Mouse (Mus musculus): ENCODE results near the gene Asic1. TPM values are rescaled to one million over a fixed set of nuclear protein-coding genes. Genes with fewer than 3 reads are reported as not detected.

Asic1 gene
- under 1 TPM; 0.69 to 0.72 TPM for total RNA-seq (2021)

DNA sequence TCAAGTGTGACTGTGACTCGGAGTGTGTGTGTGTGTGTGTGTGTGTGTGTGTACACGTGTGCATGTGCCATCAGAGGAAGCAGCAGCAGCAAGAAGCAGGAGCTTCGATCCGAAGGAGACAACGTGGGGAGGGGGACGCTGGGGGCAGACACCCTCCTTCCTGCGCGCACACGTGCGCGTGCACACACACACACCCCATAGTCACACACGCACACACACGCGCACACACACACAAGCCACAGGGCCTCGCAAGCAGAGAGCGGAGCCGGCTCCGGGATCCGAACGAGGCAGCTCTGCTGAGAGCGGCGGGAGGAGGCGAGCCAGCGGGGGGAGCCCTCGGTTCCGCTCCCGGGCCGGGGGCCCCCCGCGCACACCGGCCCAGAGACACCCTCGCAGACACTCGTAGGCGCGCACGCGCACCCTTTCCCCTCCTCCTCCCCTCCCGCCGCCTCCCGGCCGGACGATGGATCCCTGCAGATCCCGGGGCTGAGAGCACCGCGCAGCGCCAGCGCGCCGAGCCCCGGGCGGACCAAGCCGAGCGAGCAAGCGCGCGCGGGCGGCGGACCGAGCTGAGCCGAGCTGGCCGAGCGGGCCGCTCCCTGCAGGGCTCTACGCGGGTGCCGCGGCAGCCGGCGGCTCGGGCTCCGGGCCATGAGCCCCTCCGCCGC is at the start of gene Asic1:
Gene Asic1 (plus strand): TSS at position 215 of the 668 bp plus-strand sequence.
- intact Hi-C loops (cut with DNase I), result no loop called here
- peak; percentile 69 for DNase-seq

DNA sequence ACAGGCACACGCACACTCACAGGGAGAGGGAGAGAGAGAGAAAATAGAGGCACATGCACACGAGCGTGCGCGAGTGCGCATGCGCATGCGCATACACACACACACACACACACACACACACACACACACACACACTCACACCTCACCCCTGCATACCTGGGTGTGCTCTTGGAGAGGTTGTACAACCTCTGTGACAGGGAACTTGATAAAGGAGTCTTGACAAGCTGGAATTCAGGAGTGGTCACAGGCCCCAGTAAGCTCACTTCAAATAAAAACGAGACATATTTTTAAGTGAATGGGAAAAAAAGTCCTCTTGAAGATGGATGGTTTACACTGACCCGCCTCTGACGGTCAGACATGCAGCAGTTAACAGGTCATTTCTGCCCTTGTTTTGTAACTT is 48.1 kb upstream of the Asic1 start:
- no peak for DNase-seq
- intact Hi-C loops (cut with DNase I), result no loop called here

DNA sequence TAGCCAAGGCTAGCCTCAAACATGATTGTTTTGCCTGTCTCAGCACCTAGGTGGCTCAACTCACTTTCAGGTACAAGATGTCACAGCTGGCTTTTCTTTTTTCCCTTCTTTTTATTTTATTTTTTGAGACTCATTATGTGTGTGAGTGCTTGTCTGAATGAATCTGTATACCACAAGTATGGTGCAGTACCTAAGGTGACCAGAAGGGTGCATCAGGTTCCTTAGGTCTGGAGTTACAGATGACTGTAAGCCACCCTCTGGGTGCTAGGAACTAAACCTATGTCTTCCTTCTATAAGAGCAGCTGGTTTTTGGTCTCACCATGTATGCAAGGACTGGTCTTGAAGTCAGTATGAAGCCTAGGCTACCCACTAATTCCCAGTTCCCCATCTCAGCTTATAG is 38.5 kb upstream of the Asic1 start:
- intact Hi-C loops (cut with DNase I), result no loop called here
- DNase-seq, result no peak

DNA sequence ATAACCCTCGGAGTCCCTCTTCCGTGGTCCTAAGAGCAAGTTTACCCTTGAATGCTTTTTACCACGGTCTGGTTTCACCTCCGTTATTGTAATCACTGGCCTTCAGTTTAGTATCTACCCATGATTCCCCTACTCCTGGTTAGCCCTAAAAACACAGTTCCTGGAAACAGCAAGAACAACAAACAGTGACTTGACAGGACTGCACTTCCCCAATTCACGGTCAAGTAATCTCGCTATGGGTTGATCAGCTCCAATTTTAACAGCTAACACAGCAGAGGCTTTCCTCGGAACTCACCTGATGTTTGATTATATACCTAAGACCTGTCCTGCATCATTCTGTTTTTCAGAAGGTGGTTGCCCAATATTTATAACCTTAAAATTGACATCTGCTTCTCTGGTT is 35.5 kb upstream of the Asic1 start:
- no peak for DNase-seq
- intact Hi-C loops (cut with DNase I), result no loop called here

DNA sequence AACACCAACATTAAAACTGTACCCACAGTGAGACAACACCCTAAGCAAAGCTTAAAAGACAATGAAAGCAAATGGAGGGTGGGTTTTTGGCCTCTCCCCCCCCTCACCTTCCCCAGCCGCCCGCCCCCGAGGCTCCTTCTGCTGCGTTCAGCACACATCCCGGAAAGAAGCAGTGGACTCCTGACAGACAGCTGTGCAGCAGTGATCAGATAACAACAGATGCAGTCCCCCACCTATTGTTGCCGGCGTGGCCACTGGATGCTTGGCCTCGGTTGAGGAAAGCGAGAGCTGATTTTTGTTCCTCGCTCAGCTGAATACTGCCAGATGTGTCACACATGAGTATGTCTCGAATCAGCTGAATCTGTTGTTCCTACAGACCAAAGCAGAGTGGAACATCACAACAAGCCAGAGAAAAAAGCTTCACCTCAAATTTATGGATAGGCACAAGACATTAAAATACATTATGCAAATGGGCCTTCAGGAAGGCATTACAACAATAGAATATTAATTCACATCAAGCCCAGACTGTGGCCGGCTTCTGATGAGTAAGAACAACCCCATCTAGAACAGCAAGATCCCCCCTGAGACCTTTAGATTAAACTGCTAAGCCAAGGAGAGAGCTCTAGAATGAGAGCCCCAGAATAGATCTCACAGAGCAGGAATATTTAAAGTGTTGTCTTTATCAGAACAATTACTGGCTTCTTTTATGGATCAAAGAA is 32.6 kb upstream of the Asic1 start:
- DNase-seq, result no peak
- intact Hi-C loops (cut with DNase I), result no loop called here

DNA sequence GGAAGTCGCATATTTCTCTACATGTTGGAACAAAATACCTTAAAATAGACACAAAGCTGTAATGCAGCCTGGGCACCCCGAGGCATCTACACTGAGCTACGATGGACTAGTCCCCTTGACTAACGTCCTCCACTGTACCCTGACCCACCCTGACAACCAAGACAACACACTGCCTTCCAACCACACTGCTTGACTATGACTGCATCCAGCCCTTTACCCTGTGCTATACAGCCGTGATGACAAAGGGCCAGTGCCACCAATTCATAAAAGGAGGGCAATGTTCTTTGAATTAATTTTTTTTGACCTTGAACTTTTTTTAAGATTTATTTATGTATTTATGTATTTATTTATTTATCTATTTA is 32.1 kb upstream of the Asic1 start:
- no peak for DNase-seq
- intact Hi-C loops (cut with DNase I), result no loop called here

DNA sequence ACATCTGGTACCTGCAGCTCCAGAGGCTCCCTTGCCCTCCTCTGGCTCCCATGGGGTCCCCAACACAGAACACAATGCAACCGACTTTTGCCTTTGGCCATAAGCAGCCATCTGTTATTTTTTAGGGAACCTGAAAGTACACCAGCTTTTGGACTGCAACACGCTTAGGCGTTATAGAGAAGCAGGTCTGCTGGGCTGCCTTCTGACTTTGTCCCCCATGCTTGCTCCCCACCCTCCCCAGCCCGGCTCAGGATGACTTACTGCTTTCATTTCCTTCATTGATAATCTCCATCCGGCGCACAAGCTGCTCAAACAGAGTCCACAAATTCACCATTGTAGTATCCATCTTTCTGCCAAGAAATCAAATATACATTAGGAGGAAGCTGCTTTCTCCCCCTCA is 27.5 kb upstream of the Asic1 start:
- intact Hi-C loops (cut with DNase I), result no loop called here
- DNase-seq, result no peak

DNA sequence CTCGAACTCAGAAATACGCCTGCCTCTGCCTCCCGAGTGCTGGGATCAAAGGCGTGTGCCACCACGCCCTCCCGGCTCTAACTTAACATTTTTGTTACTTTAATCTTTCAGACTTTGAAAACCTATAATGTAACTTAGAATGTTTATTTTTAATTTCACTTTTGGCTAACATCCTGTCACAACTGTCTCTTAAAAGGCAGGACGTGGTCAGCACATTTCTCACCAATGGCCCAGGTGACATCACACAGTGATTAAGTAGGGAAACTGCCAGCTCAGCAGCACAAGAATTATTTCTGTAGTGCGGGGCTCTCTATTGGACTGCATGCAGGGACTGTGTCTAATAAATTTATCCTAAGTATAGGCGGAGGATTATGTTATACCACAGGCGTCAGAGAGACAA is 26.3 kb upstream of the Asic1 start:
- no peak for DNase-seq
- intact Hi-C loops (cut with DNase I), result no loop called here

DNA sequence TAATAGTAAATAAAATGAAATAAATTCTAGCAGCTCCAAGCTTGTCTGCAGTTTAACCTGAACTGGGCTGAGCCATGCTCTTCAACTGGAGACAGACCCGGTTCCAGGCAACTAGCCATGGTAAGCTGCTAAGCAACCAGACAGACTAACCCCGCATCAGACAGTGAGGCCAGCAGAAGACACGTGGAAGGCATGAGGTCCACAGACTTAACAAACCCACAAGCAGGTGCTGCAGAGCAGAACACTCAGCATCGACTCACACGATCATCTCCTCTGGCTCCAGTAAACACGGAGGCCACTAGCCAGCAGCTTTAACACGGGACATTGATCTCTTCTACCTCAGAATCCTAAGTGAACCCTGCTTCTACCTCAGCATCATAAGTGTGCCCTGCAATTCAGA is 25.4 kb upstream of the Asic1 start:
- intact Hi-C loops (cut with DNase I), result no loop called here
- DNase-seq, result peak; percentile 61 to 67

DNA sequence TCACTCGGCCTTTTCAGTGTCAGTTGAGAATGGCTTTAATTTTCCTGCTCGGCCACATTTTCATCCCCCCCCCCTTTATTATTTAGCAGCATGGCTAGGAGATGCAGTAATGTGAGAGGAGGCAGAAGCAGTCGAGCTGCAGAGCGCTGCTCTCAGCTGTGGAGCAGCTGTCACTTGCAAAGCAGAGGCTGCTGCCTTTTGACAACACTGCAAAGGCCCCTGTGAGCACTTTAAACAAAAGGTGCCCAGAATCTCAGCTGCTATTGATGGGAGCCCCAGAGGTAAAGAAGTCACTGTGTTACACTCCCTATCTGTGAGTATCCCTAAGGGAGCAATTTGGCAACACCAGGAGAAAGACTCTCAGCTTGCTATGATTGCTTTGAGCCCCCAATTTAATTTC is 21.8 kb upstream of the Asic1 start:
- DNase-seq, result peak in 1 of 2 experiments; percentile 20
- intact Hi-C loops (cut with DNase I), result no loop called here

DNA sequence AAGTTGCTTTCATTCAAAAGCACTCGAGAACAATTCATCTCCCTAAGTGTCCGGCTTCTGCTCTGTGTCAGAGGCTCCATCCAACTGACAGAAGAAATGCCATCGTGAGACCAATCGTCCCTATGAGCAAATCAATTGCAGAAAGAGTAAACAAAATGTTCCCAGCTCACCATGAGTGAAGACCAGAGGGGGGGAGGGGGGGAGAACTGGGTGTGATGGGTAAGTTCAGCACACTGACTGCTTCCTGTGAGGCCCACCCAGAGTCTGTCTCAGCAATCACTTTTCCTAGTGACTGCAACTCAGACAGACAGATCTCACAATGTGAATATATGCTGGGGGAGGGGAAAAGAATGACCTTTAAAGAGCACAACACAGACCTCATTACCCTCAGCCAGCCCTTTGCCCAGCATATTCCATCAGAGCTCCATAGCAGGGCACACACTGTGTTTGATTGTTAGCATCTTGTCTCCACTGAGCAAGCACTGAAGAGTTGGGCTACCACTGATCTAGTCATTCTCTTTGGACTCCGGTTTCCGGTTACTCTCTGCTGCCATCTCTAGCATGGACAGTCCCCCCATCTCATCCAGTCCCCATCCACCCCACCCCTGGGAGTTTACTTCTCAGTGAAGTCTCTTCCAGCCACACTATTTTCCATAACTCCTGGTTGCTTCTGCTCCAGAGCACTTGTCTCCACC is 21.0 kb upstream of the Asic1 start:
- no peak for DNase-seq
- intact Hi-C loops (cut with DNase I), result no loop called here

DNA sequence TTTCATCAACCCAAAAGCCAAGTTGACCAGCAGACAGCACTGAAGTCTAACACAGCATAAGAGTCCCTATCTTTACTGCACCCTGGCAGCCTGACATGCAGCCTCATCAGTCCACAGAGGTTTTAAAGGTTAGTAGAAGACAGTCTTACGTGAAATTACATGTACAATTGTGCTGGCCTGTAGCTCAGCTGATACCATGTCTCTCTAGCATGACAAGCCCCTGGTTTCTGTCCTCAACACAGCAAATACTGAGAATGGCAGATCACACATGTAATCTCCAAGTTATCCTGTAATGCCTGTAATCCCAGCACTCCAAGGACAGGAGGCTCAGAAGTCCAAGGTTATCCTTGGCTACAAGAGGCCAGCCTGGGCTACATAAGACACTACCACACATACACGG is 19.9 kb upstream of the Asic1 start:
- intact Hi-C loops (cut with DNase I), result no loop called here
- DNase-seq, result no peak

DNA sequence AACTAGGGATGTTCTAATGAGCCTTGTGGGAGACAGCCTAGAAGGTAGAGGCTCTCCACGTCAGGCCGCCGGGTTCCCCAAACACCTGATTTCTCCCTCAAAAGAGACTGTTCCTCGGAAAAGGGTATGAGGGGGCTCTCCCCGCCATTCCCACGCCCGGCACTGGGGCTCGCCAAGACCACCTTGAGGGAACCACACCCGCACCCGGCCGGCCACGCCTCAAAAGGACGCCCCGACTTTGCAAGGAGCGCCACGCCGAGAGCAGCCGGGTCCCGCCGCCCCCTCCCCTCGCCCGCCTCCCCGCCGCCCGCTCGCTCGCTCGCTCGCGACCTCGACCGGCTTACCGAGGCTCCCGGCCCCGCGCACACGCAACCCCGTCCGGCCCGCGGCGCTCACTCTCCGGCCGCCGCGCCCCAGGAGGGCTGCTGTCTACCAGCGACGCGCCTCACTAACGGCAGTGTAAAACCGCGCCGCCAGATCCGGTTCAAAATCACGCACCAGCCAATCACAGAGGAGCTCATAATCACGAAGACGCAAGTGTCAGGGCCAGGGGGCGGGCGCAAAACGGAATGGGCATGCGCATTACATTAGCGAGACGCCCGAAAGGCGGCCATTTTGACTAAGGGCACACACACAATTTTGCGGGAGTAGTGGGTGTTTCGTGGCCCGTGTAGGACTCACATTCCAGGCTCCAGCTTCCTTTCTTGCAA is 18.9 kb upstream of the Asic1 start, which contains the start of gene Racgap1:
Gene Racgap1 (minus strand): TSS at position 494 of the 710 bp plus-strand sequence.
- intact Hi-C loops (cut with DNase I), result no loop called here
- DNase-seq, result peak; percentile 98

DNA sequence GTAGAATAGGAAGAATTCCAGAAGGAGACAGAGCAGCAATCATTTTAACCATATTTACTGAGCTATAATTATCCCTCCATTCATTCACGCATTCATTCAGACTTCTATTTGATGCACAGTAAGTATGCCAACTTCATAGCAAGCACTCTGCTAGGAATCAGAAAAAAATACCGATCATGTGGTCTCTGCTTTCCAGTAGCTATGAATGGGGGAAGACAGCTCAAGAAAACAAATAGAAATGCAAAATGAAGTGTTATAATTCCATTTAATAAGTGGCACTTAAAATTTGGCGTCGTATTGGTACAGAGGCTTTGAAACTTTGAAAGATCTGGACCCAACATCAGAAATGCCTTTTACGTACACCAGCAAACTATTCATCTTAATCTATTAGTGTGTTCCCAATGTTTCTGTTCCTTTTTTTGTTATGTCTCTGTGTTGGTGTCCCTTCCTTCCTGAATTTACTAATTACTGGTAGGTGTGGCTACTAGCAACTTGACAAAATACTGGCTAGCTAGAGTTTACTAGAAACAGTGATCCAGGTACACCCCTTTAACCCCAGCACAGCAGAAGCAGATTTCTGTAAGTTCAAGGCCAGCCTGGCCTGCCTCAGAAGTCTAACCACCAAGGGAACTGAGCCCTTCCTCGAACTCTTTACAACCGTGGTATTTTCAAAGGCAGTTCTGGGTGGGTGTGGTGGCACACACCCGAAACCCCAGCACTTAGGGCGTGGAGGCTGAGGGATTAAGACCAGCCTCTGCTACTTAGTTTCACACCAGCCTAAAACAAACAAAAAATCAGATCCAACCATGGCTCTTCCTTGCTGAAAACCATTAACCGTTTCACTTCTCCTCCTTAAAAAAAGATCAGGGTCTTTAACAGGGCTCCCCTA is 17.9 kb upstream of the Asic1 start:
- DNase-seq, result no peak

DNA sequence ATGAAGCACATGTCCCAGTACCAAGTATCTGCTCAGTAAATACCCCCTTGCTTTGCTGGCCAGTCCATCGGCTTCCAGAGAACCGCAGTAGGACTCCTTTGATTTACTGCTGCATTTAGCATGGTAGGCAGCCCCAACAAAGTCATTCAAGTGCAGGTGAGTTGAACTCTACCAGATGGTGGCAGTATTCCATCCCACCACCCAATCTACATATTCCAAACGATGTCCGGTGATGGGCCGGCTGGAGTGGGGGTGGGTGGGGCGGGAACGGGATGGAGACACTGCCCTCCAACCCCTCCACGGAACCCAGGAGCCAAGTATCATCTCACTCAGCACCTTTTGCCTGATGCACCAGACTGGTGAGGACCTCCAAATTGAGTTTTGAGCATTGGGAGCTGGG is 16.9 kb upstream of the Asic1 start:
- intact Hi-C loops (cut with DNase I), result no loop called here
- DNase-seq, result no peak

More for the DNA sequence above, 17.9 kb upstream of the Asic1 start:
- intact Hi-C loops (cut with DNase I), result no loop called here

DNA sequence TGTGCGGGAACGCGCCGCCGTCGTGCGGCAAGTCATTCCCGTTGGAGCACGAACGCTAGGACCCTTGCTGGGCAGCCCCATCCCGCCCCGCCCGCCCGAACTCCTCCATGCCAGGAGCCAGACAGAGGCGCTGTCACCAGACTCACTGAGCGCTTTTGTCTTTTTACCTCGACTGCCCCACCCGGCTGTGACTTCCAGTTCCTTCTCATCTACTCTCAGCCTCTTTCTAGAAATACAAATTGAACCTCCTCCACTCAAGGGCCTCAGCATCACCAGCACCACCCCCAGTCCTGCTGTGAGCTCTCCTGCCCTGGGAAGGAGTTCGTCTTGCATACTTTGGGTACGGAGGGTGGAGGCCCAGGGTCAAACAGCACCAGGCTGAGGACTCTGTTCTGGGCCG is 16.3 kb upstream of the Asic1 start:
- intact Hi-C loops (cut with DNase I), result no loop called here
- no peak for DNase-seq

DNA sequence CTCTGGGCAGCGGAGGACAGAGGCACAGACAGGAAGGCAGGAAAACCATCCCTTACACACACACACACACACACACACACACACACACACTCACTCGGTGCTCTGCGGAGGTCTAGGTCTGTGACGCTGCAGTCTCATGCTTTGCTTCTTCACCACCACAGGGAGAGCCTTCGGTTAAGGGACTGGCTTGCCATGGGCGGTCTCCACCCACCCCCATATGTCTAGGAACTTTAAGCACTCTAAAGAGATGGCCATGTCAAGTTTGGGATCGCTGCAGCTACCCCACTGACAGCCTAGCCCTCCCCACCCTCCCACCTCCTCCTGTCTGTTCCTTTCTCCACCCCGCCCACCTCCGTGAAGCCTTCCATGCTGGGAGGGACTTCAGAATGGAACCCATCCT is 14.2 kb upstream of the Asic1 start:
- intact Hi-C loops (cut with DNase I), result no loop called here

DNA sequence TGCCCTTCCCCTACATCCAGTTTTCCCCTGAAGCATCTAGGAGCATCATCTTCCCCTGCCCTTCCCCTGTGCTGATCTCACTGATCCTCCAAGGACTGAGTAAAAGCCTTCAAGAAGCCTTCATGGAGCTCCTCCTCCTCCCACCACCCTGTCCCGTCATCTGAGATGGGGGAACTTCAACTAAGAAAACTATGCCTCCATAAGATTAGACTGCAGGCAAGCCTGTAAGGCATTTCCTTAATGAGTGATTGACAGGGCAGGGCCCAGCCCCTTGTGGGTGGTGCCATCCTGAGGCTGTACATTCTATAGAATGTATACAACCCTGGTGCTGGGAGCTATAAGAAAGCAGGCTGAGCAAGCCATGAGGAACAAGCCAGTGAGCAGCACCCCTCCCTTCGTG is 11.7 kb upstream of the Asic1 start:
- no peak for DNase-seq
- intact Hi-C loops (cut with DNase I), result no loop called here

More for the DNA sequence above, 14.2 kb upstream of the Asic1 start:
- no peak for DNase-seq

DNA sequence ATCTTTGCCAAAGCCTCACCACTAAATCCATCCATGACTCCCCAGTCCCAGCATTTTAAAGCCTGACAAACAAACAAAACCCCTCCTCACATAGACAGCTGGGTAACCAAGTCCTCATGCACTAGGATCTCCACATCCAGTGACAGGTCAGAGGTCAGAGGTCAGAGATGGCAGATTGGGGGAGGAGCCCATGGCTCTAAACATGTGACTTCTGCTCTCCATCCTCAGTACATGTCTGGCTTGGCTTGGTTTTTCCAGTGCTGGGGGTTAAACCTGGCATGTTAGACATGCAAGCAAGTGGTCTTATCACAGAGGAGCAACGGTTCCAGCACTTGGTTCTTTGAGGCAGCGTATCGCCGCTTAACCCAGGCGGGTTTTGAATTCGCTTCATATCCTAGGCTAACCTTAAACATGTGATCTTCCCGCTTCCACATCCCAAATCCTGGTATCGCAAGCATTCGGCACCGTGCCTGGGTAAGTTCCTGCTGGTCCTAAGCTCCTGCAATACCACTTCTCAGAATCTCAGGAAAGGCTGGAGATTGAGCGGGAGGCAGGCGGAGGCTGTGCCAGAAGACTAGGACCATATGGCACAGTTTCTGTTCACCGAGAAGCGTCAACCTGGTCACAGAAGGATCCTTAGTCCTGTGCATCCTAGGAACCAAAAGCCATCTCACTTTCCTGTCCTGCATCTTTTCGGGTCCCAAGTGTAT is 8.9 kb upstream of the Asic1 start:
- DNase-seq, result no peak
- intact Hi-C loops (cut with DNase I), result no loop called here

DNA sequence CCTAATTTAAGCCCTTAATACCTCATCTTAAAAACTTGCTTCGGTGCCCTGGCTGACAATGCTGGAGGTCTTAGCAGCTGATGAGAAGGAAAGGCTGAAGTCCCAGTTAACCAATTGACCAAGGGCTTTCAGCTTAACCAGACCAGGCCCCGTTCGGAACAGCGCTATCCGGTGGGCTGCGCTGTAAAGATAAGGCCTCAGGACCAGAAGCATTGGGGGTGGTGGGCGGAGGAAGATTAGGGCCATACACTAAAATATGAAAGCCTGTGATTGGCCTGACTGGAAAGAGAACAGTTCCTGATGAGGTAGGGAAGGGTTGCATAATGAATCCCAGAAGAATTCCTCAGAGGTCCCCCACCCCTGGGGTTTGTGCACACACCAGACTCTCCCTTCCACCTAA is 7.8 kb upstream of the Asic1 start:
- intact Hi-C loops (cut with DNase I), result no loop called here
- DNase-seq, result no peak

Measured in heart, postnatal 10 days (tissue).